28 mouse cellular contexts compared by ENCODE assay signal in genomic region chr19:51074762-51075161, GRCm38 (mm10).
DNase-seq lines count a peak whose midpoint lies in the region; ATAC-seq and TF ChIP-seq lines count a peak whose summit lies in the region.
"Had no signal": no experiment of that assay in that cellular context is flagged by ENCODE, and none has a peak within 500 bp of the region (broad histone marks: within the 10 kb centered on the region; RNA-seq: fewer than 3 reads in every experiment).

No protein-coding gene starts in this region.

- H3K4me1 ChIP-seq in forebrain, postnatal 0 days (ENCODE audit: insufficient read depth) = no peaks in the 10 kb centered on the region
- no peaks in the 10 kb centered on the region for H3K4me1 ChIP-seq in forebrain, embryonic 15.5 days
- no peaks in the 10 kb centered on the region for H3K4me1 ChIP-seq in lung, embryonic 15.5 days
- H3K4me1 ChIP-seq in limb, embryonic 10.5 days = no peaks in the 10 kb centered on the region
- H3K4me1 ChIP-seq: embryonic facial prominence, embryonic 10.5 days; embryonic facial prominence, embryonic 15.5 days; heart, embryonic 10.5 days; heart, embryonic 15.5 days; hindbrain, embryonic 12.5 days; liver, embryonic 12.5 days had no signal

- H3K4me3 ChIP-seq in forebrain, postnatal 0 days (ENCODE audit: low read depth, low read length) = no peak overlapping the region
- H3K4me3 ChIP-seq in forebrain, embryonic 15.5 days = no peak overlapping the region
- H3K4me3 ChIP-seq in lung, embryonic 15.5 days = no peak overlapping the region
- H3K4me3 ChIP-seq in limb, embryonic 10.5 days = no peak overlapping the region
- H3K4me3 ChIP-seq: embryonic facial prominence, embryonic 10.5 days; embryonic facial prominence, embryonic 15.5 days; heart, embryonic 10.5 days; heart, embryonic 15.5 days; hindbrain, embryonic 12.5 days; left cerebral cortex, adult 2 months; liver, embryonic 12.5 days had no signal

- H3K9ac ChIP-seq in forebrain, postnatal 0 days = no peak overlapping the region
- H3K9ac ChIP-seq in forebrain, embryonic 15.5 days (replicated peaks) = no peak overlapping the region
- no peak overlapping the region for H3K9ac ChIP-seq in lung, embryonic 15.5 days
- H3K9ac ChIP-seq: embryonic facial prominence, embryonic 15.5 days; heart, embryonic 15.5 days; hindbrain, embryonic 12.5 days; liver, embryonic 12.5 days; liver, postnatal 0 days had no signal

- peak; percentile 26 to 49 for DNase-seq in cerebellum, postnatal 25 days
- DNase-seq in cerebellum, adult 11 months = no peak
- DNase-seq in forebrain, postnatal 0 days = peak; percentile 56
- no peak for DNase-seq in lung, postnatal 14 days
- DNase-seq in Muller cell, postnatal 12 days (ENCODE audit: inconsistent ontology term) = peak; percentile 20
- no peak for DNase-seq in limb, embryonic 10.5 days (ENCODE audit: low spot score)
- DNase-seq: adrenal gland, postnatal 14 days; cerebellum, adult 18-20 months; gastrocnemius, postnatal 25 days; heart, adult 11 months; kidney, adult 8-10 months; liver, postnatal 0 days; midbrain, embryonic 14.5 days; right cerebral cortex, postnatal 4 days; thymus, adult 18-20 months; thymus, postnatal 25 days had no signal

- no peaks in the 10 kb centered on the region for H3K36me3 ChIP-seq in forebrain, postnatal 0 days (ENCODE audit: insufficient read depth)
- H3K36me3 ChIP-seq in forebrain, embryonic 15.5 days = no peaks in the 10 kb centered on the region
- H3K36me3 ChIP-seq in lung, embryonic 15.5 days = no peaks in the 10 kb centered on the region
- H3K36me3 ChIP-seq in limb, embryonic 10.5 days = no peaks in the 10 kb centered on the region
- H3K36me3 ChIP-seq: embryonic facial prominence, embryonic 10.5 days; embryonic facial prominence, embryonic 15.5 days; heart, embryonic 10.5 days; heart, embryonic 15.5 days; hindbrain, embryonic 12.5 days; liver, embryonic 12.5 days had no signal

- TF ChIP-seq CTCF in forebrain, postnatal 0 days (IDR thresholded peaks at IDR 0.05; ENCODE audit: low read depth) = no peak

- no peak overlapping the region for H3K27ac ChIP-seq in forebrain, postnatal 0 days (ENCODE audit: low read depth, low read length)
- H3K27ac ChIP-seq in forebrain, embryonic 15.5 days (replicated peaks) = no peak overlapping the region
- no peak overlapping the region for H3K27ac ChIP-seq in lung, embryonic 15.5 days
- no peak overlapping the region for H3K27ac ChIP-seq in limb, embryonic 10.5 days
- H3K27ac ChIP-seq: embryonic facial prominence, embryonic 10.5 days; embryonic facial prominence, embryonic 15.5 days; heart, embryonic 10.5 days; heart, embryonic 15.5 days; hindbrain, embryonic 12.5 days; kidney, postnatal 0 days; left cerebral cortex, adult 2 months; liver, embryonic 12.5 days; stomach, postnatal 0 days had no signal

- H3K4me2 ChIP-seq in forebrain, postnatal 0 days (ENCODE audit: low read depth) = no peak overlapping the region
- no peak overlapping the region for H3K4me2 ChIP-seq in forebrain, embryonic 15.5 days (replicated peaks)
- no peak overlapping the region for H3K4me2 ChIP-seq in lung, embryonic 15.5 days
- H3K4me2 ChIP-seq: embryonic facial prominence, embryonic 15.5 days; heart, embryonic 15.5 days; hindbrain, embryonic 12.5 days; liver, embryonic 12.5 days had no signal

- ATAC-seq in forebrain, postnatal 0 days = 0 out of 2 replicates have a peak, but pooled peaks have one; percentile 25
- ATAC-seq in forebrain, embryonic 15.5 days (replicated peaks) = no peak
- ATAC-seq in lung, embryonic 15.5 days (ENCODE audit: borderline replicate concordance, extremely low read depth, low FRiP score, low TSS enrichment) = peak; percentile 49; the same call in 1 of the 2 replicates
- ATAC-seq: intestine, embryonic 16.5 days; liver, embryonic 12.5 days; liver, postnatal 0 days had no signal

- H3K9me3 ChIP-seq in forebrain, postnatal 0 days (ENCODE audit: low read length) = no peaks in the 10 kb centered on the region
- no peaks in the 10 kb centered on the region for H3K9me3 ChIP-seq in forebrain, embryonic 15.5 days
- no peaks in the 10 kb centered on the region for H3K9me3 ChIP-seq in lung, embryonic 15.5 days
- no peaks in the 10 kb centered on the region for H3K9me3 ChIP-seq in limb, embryonic 10.5 days (replicated peaks)
- H3K9me3 ChIP-seq: embryonic facial prominence, embryonic 10.5 days; embryonic facial prominence, embryonic 15.5 days; heart, embryonic 10.5 days; heart, embryonic 15.5 days; hindbrain, embryonic 12.5 days; liver, embryonic 12.5 days had no signal

- WGBS in forebrain, postnatal 0 days = 47% methylated on average over 4 of the region's 4 CpGs
- 44% methylated on average over 4 of the region's 4 CpGs for WGBS in forebrain, embryonic 15.5 days
- WGBS in lung, embryonic 15.5 days = 36% methylated on average over 4 of the region's 4 CpGs
- WGBS in limb, embryonic 10.5 days = 77% methylated on average over 4 of the region's 4 CpGs

- no peaks in the 10 kb centered on the region for H3K27me3 ChIP-seq in forebrain, postnatal 0 days (ENCODE audit: insufficient read depth, low read length)
- H3K27me3 ChIP-seq in forebrain, embryonic 15.5 days = no peaks in the 10 kb centered on the region
- H3K27me3 ChIP-seq in lung, embryonic 15.5 days = no peaks in the 10 kb centered on the region
- H3K27me3 ChIP-seq in limb, embryonic 10.5 days (ENCODE audit: low read depth, poor library complexity, severe bottlenecking) = no peaks in the 10 kb centered on the region
- H3K27me3 ChIP-seq: embryonic facial prominence, embryonic 15.5 days; heart, embryonic 15.5 days; hindbrain, embryonic 12.5 days; liver, embryonic 12.5 days had no signal

Comparison
In these comparisons a context has a peak if more than half of its experiments do, and no peak if none do; other contexts are left out.
1. DNase-seq: peak in cerebellum, postnatal 25 days (2 of 2), forebrain, postnatal 0 days (single experiment) and Muller cell, postnatal 12 days (single experiment); none in cerebellum, adult 11 months (single experiment), lung, postnatal 14 days (single experiment) and limb, embryonic 10.5 days (single experiment).